Mouse (Mus musculus) kidney, embryonic 15.5 days (tissue): ENCODE measurements around the gene Fa2h. TPM values are rescaled to one million over a fixed set of nuclear protein-coding genes. Genes with fewer than 3 reads are reported as not detected.
A peak's percentile ranks its signal among the peaks of the same experiment; 100 is the strongest.

ENCODE experiments used
- ATAC-seq: fragments of 200-750 bp; cut with Nextera tagmentation; replicated peaks from 2 replicates; pipeline ENCODE4 v1.8.0; 2017; ENCODE audit warnings: moderate TSS enrichment; ENCODE audit not compliant: low FRiP score
- H3K27ac ChIP-seq: fragments of 300-500 bp; sonication (generic); 2 replicates; pipeline ENCODE4 v1.5.1; 2015; ENCODE audit warnings: mild to moderate bottlenecking, inconsistent platforms
- H3K27me3 ChIP-seq: fragments of 300-500 bp; sonication (generic); 2 replicates; pipeline ENCODE4 v1.6.1; 2015; ENCODE audit warnings: inconsistent platforms
- H3K36me3 ChIP-seq: fragments of 300-500 bp; sonication (generic); 2 replicates; pipeline ENCODE4 v1.6.1; 2015; ENCODE audit warnings: inconsistent platforms
- H3K4me1 ChIP-seq: fragments of 300-500 bp; sonication (generic); 2 replicates; pipeline ENCODE4 v1.6.1; 2015; ENCODE audit warnings: inconsistent platforms
- H3K4me2 ChIP-seq: fragments of 300-500 bp; sonication (generic); 2 replicates; pipeline ENCODE4 v1.6.1; 2015; ENCODE audit warnings: moderate library complexity, mild to moderate bottlenecking, inconsistent platforms
- H3K4me3 ChIP-seq: fragments of 300-500 bp; sonication (generic); replicated peaks from 2 replicates; pipeline ENCODE4 v1.5.1; 2015; ENCODE audit warnings: mild to moderate bottlenecking, inconsistent platforms
- H3K9ac ChIP-seq: fragments of 300-500 bp; sonication (generic); 2 replicates; pipeline ENCODE4 v1.6.1; 2015; ENCODE audit warnings: mild to moderate bottlenecking, inconsistent platforms
- H3K9me3 ChIP-seq: fragments of 300-500 bp; sonication (generic); replicated peaks from 2 replicates; pipeline ENCODE4 v1.6.1; 2016; ENCODE audit warnings: inconsistent platforms
- WGBS: fragments of 180-500 bp; shearing (Covaris S2); methylation state at CpG from one replicate; pipeline ENCODE4 v1.1.7; 2015; ENCODE audit warnings: mixed read lengths; 5-methylcytosine and 5-hydroxymethylcytosine counted together
- polyA plus RNA-seq: library from polyadenylated mRNA; unstranded; fragments of >200 nt; fragmentation: Nextera tagmentation; extraction: Ambion mirVana; gene quantifications from 2 replicates; pipeline ENCODE4 v1.2.1, GENCODE M21; 2015

The Fa2h gene
- polyA plus RNA-seq, 1 experiment from 2014 or later: 1.0 TPM

- Histone ChIP-seq H3K4me3 (no peak overlapping the region), H3K4me1 (peaks cover 23% of the 10 kb centered on the region), H3K4me2 (no peak overlapping the region), H3K9me3 (no peaks in the 10 kb centered on the region), H3K36me3 (no peaks in the 10 kb centered on the region), H3K27ac (no peak overlapping the region), H3K27me3 (peaks cover 46% of the 10 kb centered on the region), H3K9ac (no peak overlapping the region)
- WGBS: 76% methylated on average over 4 of the region's 4 CpGs
- ATAC-seq: no peak
These were observed 4.0 kb downstream of the Fa2h start for GRCm38 (mm10) chr8:111389581-111389980.

- WGBS: 61% methylated on average over 9 of the region's 9 CpGs
- Histone ChIP-seq H3K27me3 (peaks cover 12% of the 10 kb centered on the region), H3K4me2 (no peak overlapping the region), H3K27ac (no peak overlapping the region), H3K4me1 (peaks cover 10% of the 10 kb centered on the region), H3K9ac (no peak overlapping the region), H3K36me3 (no peaks in the 10 kb centered on the region), H3K9me3 (no peaks in the 10 kb centered on the region), H3K4me3 (no peak overlapping the region)
- ATAC-seq: no peak
These were observed 7.7 kb downstream of the Fa2h start for GRCm38 (mm10) chr8:111385915-111386314.

- peak; percentile 79; the same call in 1 of the 2 replicates for ATAC-seq
- Histone ChIP-seq H3K4me1 (peaks cover 14% of the 10 kb centered on the region), H3K9me3 (no peaks in the 10 kb centered on the region), H3K27me3 (peaks cover 6% of the 10 kb centered on the region; the same call in 1 of the 2 replicates), H3K4me2 (no peak overlapping the region), H3K9ac (no peak overlapping the region), H3K36me3 (no peaks in the 10 kb centered on the region), H3K4me3 (no peak overlapping the region), H3K27ac (no peak overlapping the region)
- WGBS: 37% methylated on average over 2 of the region's 2 CpGs
These were observed 9.0 kb downstream of the Fa2h start for GRCm38 (mm10) chr8:111384628-111385027.

GRCm38 (mm10) chr8:111375192-111375591, 18.4 kb downstream of the Fa2h start:
- no peak for ATAC-seq
- Histone ChIP-seq H3K9me3 (no peaks in the 10 kb centered on the region), H3K36me3 (no peaks in the 10 kb centered on the region), H3K4me2 (no peak overlapping the region), H3K9ac (no peak overlapping the region), H3K4me1 (peaks cover 7% of the 10 kb centered on the region; the same call in 1 of the 2 replicates), H3K4me3 (no peak overlapping the region), H3K27ac (no peak overlapping the region), H3K27me3 (no peaks in the 10 kb centered on the region)
- WGBS: 50% methylated on average over 6 of the region's 6 CpGs

- H3K4me3 ChIP-seq: no peak overlapping the region
- H3K36me3 ChIP-seq: no peaks in the 10 kb centered on the region
- no peak overlapping the region for H3K27ac ChIP-seq
- H3K9me3 ChIP-seq: no peaks in the 10 kb centered on the region
- H3K9ac ChIP-seq: no peak overlapping the region
- WGBS: 84% methylated on average over 9 of the region's 9 CpGs
- H3K4me2 ChIP-seq: no peak overlapping the region
- H3K4me1 ChIP-seq: peaks cover 7% of the 10 kb centered on the region; the same call in 1 of the 2 replicates
- H3K27me3 ChIP-seq: no peaks in the 10 kb centered on the region
- ATAC-seq: no peak
These were observed 23.9 kb downstream of the Fa2h start for GRCm38 (mm10) chr8:111369711-111370110.

GRCm38 (mm10) chr8:111367350-111367749, 26.3 kb downstream of the Fa2h start:
- 78% methylated on average over 8 of the region's 8 CpGs for WGBS
- H3K4me2 ChIP-seq: peak overlapping the region; percentile 37
- H3K9me3 ChIP-seq: no peaks in the 10 kb centered on the region
- no peak overlapping the region for H3K4me3 ChIP-seq
- no peak for ATAC-seq
- no peak overlapping the region for H3K9ac ChIP-seq
- H3K36me3 ChIP-seq: no peaks in the 10 kb centered on the region
- H3K27me3 ChIP-seq: no peaks in the 10 kb centered on the region
- no peak overlapping the region for H3K27ac ChIP-seq
- peaks cover 7% of the 10 kb centered on the region; the same call in 1 of the 2 replicates for H3K4me1 ChIP-seq

- Histone ChIP-seq H3K27ac (no peak overlapping the region), H3K9ac (no peak overlapping the region), H3K27me3 (no peaks in the 10 kb centered on the region), H3K4me1 (peaks cover 7% of the 10 kb centered on the region; the same call in 1 of the 2 replicates), H3K36me3 (no peaks in the 10 kb centered on the region), H3K4me2 (peak overlapping the region; percentile 37), H3K9me3 (no peaks in the 10 kb centered on the region), H3K4me3 (no peak overlapping the region)
- no peak for ATAC-seq
- 38% methylated on average over 14 of the region's 14 CpGs for WGBS
These were observed 26.9 kb downstream of the Fa2h start for GRCm38 (mm10) chr8:111366610-111367234.

GRCm38 (mm10) chr8:111363489-111363888, 30.1 kb downstream of the Fa2h start:
- ATAC-seq: no peak
- no peaks in the 10 kb centered on the region for H3K9me3 ChIP-seq
- 77% methylated on average over 8 of the region's 8 CpGs for WGBS

GRCm38 (mm10) chr8:111360579-111361209, 32.9 kb downstream of the Fa2h start:
- H3K9ac ChIP-seq: no peak overlapping the region
- 57% methylated on average over 7 of the region's 7 CpGs for WGBS
- peak; percentile 25; the same call in 1 of the 2 replicates for ATAC-seq

More at GRCm38 (mm10) chr8:111363489-111363888, 30.1 kb downstream of the Fa2h start:
- Histone ChIP-seq H3K27me3 (no peaks in the 10 kb centered on the region), H3K27ac (no peak overlapping the region), H3K36me3 (no peaks in the 10 kb centered on the region), H3K9ac (no peak overlapping the region), H3K4me2 (no peak overlapping the region), H3K4me3 (no peak overlapping the region), H3K4me1 (peaks cover 15% of the 10 kb centered on the region)

GRCm38 (mm10) chr8:111359936-111360335, 33.7 kb downstream of the Fa2h start:
- WGBS: 77% methylated on average over 5 of the region's 5 CpGs
- Histone ChIP-seq H3K4me1 (peaks cover 7% of the 10 kb centered on the region), H3K4me2 (no peak overlapping the region), H3K4me3 (no peak overlapping the region), H3K27me3 (no peaks in the 10 kb centered on the region; the same call in 1 of the 2 replicates), H3K36me3 (no peaks in the 10 kb centered on the region), H3K9ac (no peak overlapping the region), H3K27ac (no peak overlapping the region), H3K9me3 (no peaks in the 10 kb centered on the region)
- ATAC-seq: no peak

More at GRCm38 (mm10) chr8:111360579-111361209, 32.9 kb downstream of the Fa2h start:
- no peak overlapping the region for H3K4me3 ChIP-seq
- H3K27me3 ChIP-seq: no peaks in the 10 kb centered on the region; the same call in 1 of the 2 replicates
- H3K27ac ChIP-seq: 0 out of 2 replicates have a peak overlapping the region, but pooled peaks have one; percentile 37
- H3K4me1 ChIP-seq: peaks cover 7% of the 10 kb centered on the region
- H3K4me2 ChIP-seq: no peak overlapping the region
- H3K9me3 ChIP-seq: no peaks in the 10 kb centered on the region
- no peaks in the 10 kb centered on the region for H3K36me3 ChIP-seq

- WGBS: 67% methylated on average over 1 of the region's 1 CpGs
- no peaks in the 10 kb centered on the region; the same call in 1 of the 2 replicates for H3K27me3 ChIP-seq
- ATAC-seq: no peak
- no peaks in the 10 kb centered on the region for H3K36me3 ChIP-seq
- no peak overlapping the region for H3K27ac ChIP-seq
- no peak overlapping the region for H3K4me2 ChIP-seq
- no peaks in the 10 kb centered on the region for H3K9me3 ChIP-seq
- no peak overlapping the region for H3K9ac ChIP-seq
- peaks cover 7% of the 10 kb centered on the region for H3K4me1 ChIP-seq
- no peak overlapping the region for H3K4me3 ChIP-seq
These were observed 34.7 kb downstream of the Fa2h start for GRCm38 (mm10) chr8:111358905-111359304.

- Histone ChIP-seq H3K4me1 (peaks cover 7% of the 10 kb centered on the region), H3K9me3 (no peaks in the 10 kb centered on the region), H3K4me3 (no peak overlapping the region), H3K27ac (no peak overlapping the region), H3K27me3 (no peaks in the 10 kb centered on the region; the same call in 1 of the 2 replicates), H3K9ac (no peak overlapping the region), H3K36me3 (no peaks in the 10 kb centered on the region), H3K4me2 (no peak overlapping the region)
- ATAC-seq: no peak
- WGBS: 83% methylated on average over 4 of the region's 4 CpGs
These were observed 36.2 kb downstream of the Fa2h start for GRCm38 (mm10) chr8:111357433-111357832.
